Mouse (Mus musculus) T-helper 1 cell (primary cell): ENCODE results near the gene B4galt7.
"Not testable (repeated sequence)": the region's sequence is repeated elsewhere in the genome, so short reads cannot be mapped to it uniquely, and the experiment has no call there.

Source experiments
- in situ Hi-C: fragments of 300-600 bp; cut with MboI, MseI; formaldehyde crosslinking; loops from one replicate; pipeline ENCODE4 v1.15.1; 2025; ENCODE audit warnings: high pct_unique_total_duplicates

B4galt7 gene

GRCm38 (mm10) chr13:55595375-55595774 lies 4.3 kb upstream of the B4galt7 start:
- in situ Hi-C loops, result loop anchor here (5.0 kb wide), 1 partner anchor 488 kb away; the partner anchor contains the start of gene Zfp346

GRCm38 (mm10) chr13:55596802-55597201 lies 2.9 kb upstream of the B4galt7 start:
- in situ Hi-C loops, result loop anchor here (5.0 kb wide), 1 partner anchor 490 kb away; the partner anchor contains the start of gene Zfp346

GRCm38 (mm10) chr13:55600657-55601056 lies 961 bp downstream of the B4galt7 start:
- in situ Hi-C loops, result loop anchor here (5.0 kb wide), 1 partner anchor 37 kb away; the partner anchor contains the start of gene Ddx46

- in situ Hi-C loops, result loop anchor here (5.0 kb wide), 1 partner anchor 36 kb away; the partner anchor contains the start of gene Ddx46
Observed at GRCm38 (mm10) chr13:55601611-55602010, 1.9 kb downstream of the B4galt7 start.

DNA sequence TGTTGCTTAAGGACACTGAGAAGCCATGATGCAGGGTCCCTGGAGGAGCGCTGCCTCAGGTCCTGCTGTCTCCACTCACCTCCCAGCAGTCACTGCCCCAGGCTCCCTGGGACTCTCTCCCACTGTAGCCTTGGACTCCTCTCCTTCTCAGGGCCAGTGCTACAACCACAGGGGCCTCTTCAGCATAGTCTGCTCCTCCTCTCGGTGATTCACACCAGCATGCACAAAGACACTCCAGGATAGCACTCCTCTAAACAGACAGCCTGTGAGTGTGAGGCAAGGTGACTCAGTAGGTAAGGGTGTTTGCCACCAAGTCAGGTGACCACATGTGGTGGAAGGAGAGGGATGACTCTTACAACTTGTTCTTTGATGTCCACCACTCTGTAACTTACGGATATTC lies 4.9 kb downstream of the B4galt7 start:
- in situ Hi-C loops, result loop anchor here (5.0 kb wide), 1 partner anchor 33 kb away; the partner anchor contains the start of gene Ddx46

- in situ Hi-C loops, result no loop called here
Observed at GRCm38 (mm10) chr13:55606899-55607623, 7.4 kb downstream of the B4galt7 start.

GRCm38 (mm10) chr13:55607624-55608006 lies 7.9 kb downstream of the B4galt7 start:
- in situ Hi-C loops, result no loop called here

DNA sequence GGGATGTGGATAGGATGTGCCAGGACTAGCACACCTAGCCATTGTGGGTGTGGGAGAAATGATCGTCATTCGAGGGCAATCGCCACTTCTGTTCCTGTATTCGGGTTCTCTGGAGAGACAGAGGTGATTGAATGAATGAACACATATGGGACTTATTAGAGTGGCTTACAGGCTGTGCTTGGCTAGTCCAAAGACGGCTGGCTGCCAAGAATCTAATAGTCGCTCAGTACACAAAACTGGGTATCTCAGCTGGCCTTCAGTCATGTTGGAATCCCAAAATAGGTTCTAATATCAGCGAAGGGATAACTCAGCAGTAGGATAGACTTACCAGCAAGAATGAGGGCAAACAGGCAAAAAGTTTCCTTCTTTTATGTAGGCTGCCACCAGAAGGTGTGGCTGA lies 12.3 kb downstream of the B4galt7 start:
- in situ Hi-C loops, result no loop called here

- in situ Hi-C loops, result no loop called here
Observed at GRCm38 (mm10) chr13:55613471-55613870, 13.8 kb downstream of the B4galt7 start.

- in situ Hi-C loops, result no loop called here
Observed at GRCm38 (mm10) chr13:55619328-55619727, 19.6 kb downstream of the B4galt7 start.

- in situ Hi-C loops, result no loop called here
Observed at GRCm38 (mm10) chr13:55620275-55620674, 20.6 kb downstream of the B4galt7 start.

DNA sequence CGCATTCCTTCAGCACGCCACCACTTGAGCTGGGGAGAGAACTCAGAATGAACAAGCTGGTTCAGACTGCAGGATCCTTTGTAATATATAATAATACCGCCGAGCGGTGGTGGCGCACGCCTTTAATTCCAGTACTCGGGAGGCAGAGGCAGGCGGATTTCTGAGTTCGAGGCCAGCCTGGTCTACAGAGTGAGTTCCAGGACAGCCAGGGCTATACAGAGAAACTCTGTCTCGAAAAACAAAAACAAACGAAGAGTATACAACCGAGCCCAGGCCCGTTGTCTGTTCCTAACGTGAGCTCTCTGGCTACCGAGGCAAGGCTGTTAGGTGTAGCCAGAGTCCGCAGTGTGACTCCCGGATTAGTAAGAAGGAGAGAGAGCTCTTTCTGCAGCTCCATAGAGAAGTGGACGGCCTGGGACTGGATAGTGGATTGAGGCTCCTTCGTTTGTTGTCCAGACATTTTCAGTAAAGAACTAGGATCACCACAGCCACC lies 22.5 kb downstream of the B4galt7 start:
- in situ Hi-C loops, result not testable (repeated sequence)

DNA sequence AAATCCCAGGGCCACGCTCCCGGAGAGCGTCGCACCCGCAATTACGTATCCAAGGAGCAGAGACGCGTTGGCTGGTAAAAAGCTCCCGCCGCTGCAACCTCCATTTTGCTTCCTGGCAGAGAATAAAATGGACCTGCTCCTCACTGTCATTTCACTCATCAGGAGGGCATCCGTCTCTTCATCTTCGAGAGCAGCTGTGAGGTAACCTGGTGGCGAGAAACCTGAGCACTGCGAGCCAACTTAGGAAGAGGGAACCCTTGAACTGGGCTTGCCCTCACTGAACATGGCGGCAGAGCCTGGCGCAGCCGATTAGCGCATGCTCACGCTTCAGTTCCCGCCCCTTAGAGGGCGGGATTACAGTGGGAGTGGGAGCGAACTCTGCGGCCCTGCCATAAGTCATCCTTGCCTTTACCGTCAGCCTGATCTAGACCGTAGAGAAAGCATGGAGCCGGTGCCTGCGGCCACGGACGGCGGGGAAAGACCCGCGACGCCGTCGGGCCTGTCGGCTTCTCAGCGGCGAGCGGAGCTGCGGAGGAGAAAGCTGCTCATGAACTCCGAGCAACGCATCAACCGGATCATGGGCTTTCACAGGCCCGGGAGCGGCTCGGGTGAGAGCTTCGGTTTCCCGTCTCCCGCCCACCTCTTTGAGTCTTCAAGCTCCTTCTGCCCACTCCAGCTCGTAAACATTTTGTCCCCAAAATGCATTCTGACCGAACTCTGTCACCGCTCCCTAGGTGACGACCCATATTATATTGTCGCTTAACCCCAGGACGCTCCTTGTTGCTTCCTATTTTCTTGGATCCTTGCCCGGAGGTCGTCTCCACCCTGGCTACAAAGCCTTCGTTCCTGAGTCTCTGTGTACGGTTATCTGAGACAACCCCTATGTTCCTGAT lies 23.2 kb downstream of the B4galt7 start, which contains the start of gene Caml:
Gene Caml, plus strand, starts transcription at position 357 of the 893 bp plus-strand sequence.
- in situ Hi-C loops, result no loop called here

- in situ Hi-C loops, result loop anchor here (5.0 kb wide), 1 partner anchor 32 kb away; no protein-coding TSS in a partner anchor
Observed at GRCm38 (mm10) chr13:55634639-55635127, 35.0 kb downstream of the B4galt7 start, which contains the start of gene Ddx46. TSS of gene Ddx46 (plus strand) at chr13:55635027.

DNA sequence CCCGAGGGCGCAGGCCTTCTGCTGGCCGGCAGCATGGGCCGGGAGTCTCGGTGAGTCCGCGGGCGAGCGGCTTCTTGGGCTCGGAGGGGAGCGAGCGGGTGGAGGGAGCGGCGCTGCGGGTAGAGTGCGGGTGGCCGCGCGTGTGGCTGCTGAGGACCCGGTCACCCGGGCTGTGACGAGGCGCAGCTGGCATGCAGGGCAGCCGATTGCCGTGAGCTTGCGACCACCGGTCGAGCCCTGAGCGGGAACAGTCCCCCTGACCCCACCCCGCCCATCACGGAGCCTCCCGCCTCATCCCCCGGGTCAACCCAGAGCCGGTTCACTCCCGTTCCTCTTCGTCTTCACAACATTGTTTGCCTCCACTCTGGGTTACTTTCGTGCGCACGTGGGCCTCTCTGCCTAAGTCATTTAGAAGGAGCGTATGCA lies 35.5 kb downstream of the B4galt7 start:
- in situ Hi-C loops, result loop anchor here (5.0 kb wide), 1 partner anchor 33 kb away; no protein-coding TSS in a partner anchor

DNA sequence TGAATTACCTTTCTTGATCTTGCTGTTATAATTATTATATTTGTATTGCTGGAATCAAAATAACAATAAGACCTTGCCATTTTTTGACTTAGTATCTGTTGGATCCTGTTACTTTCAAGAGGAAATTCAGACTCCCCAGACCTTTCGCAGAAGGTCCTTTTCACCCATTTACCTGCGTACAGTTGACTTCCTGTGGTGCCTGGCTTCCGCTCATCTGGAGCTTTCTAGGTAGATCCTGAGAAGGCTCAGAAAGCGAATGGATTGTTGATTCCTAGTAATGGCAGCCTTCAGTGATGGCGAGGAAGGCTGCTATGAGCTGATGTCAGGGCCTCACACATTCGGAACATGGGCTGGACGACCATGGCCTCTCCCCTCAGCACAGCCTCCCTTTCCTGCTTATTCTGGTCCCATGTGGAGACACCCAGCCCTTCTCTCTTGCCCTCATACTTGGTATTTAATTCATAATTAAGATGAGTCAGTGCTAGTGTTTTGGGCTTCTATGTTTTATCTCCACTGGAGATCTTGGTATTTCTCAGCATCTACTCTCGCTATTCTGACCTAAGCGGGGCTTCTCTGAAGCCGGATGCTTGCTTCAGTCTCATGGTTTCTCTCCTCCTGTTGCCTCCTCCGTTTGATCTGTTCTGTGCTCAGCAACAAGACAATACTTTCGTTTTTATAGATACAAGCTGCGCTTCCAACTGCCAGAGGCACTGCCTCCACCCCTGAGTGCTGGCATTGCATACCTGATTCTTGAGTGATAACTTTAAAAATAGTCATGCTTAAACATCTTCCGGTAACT lies 36.7 kb downstream of the B4galt7 start:
- in situ Hi-C loops, result loop anchor here (5.0 kb wide), 1 partner anchor 34 kb away; no protein-coding TSS in a partner anchor

DNA sequence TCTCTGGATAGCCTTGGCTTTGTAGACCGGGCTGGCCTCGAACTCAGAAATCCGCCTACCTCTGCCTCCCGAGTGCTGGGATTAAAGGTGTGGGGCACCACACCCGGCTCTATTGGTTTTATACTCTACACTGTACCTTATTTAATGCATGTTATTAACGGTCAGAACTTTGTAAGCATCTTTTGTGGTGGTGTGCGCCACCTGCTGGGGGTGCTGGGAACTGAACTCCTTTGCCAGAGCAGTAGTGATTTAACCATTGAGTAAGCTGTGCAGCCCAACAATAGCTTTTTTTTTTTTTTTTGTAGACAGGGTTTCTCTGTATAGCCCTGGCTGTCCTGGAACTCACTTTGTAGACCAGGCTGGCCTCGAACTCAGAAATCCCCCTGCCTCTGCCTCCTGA lies 40.8 kb downstream of the B4galt7 start:
- in situ Hi-C loops, result not testable (repeated sequence)

DNA sequence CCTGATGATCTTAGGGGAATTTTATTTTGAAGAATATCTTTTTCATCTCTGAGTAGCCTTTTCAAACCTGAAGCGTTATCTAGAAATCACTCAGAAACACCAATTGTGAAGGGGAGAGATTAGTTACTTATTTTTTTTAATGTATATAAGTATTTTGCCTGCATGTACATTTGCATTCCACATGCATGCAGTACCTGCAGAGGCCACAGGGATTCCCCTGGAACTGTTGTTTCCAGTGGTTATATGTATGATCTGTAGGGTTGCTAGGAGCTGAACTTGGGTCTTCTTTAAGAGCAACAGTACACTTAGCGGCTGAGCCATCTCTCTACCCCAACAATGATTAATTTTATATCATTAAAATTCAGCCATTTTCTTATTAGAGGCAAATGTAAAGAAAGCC lies 44.8 kb downstream of the B4galt7 start:
- in situ Hi-C loops, result no loop called here

- in situ Hi-C loops, result loop anchor here (5.0 kb wide), 1 partner anchor 37 kb away; no protein-coding TSS in a partner anchor
Observed at GRCm38 (mm10) chr13:55650098-55650497, 50.4 kb downstream of the B4galt7 start.

GRCm38 (mm10) chr13:55650980-55651379 lies 51.3 kb downstream of the B4galt7 start:
- in situ Hi-C loops, result loop anchor here (5.0 kb wide), 1 partner anchor 36 kb away; no protein-coding TSS in a partner anchor
